Mouse (Mus musculus) embryonic facial prominence, embryonic 14.5 days (tissue): ENCODE results near the gene Zfp384. TPM values are rescaled to one million over a fixed set of nuclear protein-coding genes. Genes with fewer than 3 reads are reported as not detected.

Source experiments
- ATAC-seq: fragments of 200-750 bp; cut with Nextera tagmentation; 2 replicates; pipeline ENCODE4 v1.8.0; 2017; ENCODE audit warnings: low read depth, moderate number of reproducible peaks, moderate TSS enrichment
- DNase-seq: peaks from one replicate; pipeline ENCODE4 v3.0.0-alpha.2; 2015; ENCODE audit warnings: low spot score
- H3K27ac ChIP-seq: fragments of 300-500 bp; sonication (generic); replicated peaks from 2 replicates; pipeline ENCODE4 v1.5.1; 2014; ENCODE audit warnings: low read depth, mild to moderate bottlenecking, low read length, moderate library complexity
- H3K27me3 ChIP-seq: fragments of 300-500 bp; sonication (generic); replicated peaks from 2 replicates; pipeline ENCODE4 v1.6.1; 2014; ENCODE audit warnings: low read length; ENCODE audit not compliant: control insufficient read depth, insufficient read depth
- H3K36me3 ChIP-seq: fragments of 300-500 bp; sonication (generic); 2 replicates; pipeline ENCODE4 v1.6.1; 2014; ENCODE audit warnings: low read length, mixed read lengths; ENCODE audit not compliant: control insufficient read depth, insufficient read depth
- H3K4me1 ChIP-seq: fragments of 300-500 bp; sonication (generic); 2 replicates; pipeline ENCODE4 v1.6.1; 2014; ENCODE audit warnings: antibody characterized with exemption, low read length; ENCODE audit not compliant: control insufficient read depth, insufficient read depth
- H3K4me2 ChIP-seq: fragments of 300-500 bp; sonication (generic); 2 replicates; pipeline ENCODE4 v1.6.1; 2014; ENCODE audit warnings: low read depth, mild to moderate bottlenecking, low read length, moderate library complexity, mixed read lengths
- H3K4me3 ChIP-seq: fragments of 300-500 bp; sonication (generic); 2 replicates; pipeline ENCODE4 v1.5.1; 2014; ENCODE audit warnings: low read depth, mild to moderate bottlenecking, low read length
- H3K9ac ChIP-seq: fragments of 300-500 bp; sonication (generic); 2 replicates; pipeline ENCODE4 v1.6.1; 2014; ENCODE audit warnings: low read depth, mild to moderate bottlenecking, low read length, moderate library complexity, mixed read lengths
- H3K9me3 ChIP-seq: fragments of 300-500 bp; sonication (generic); 2 replicates; pipeline ENCODE4 v1.6.1; 2016; ENCODE audit warnings: low read length; ENCODE audit not compliant: control insufficient read depth
- WGBS: fragments of 180-500 bp; shearing (Covaris S2); extraction: QIAGEN DNeasy Blood & Tissue Kit; methylation state at CpG from one replicate; pipeline ENCODE4 v1.1.7; 2014; 5-methylcytosine and 5-hydroxymethylcytosine counted together
- polyA plus RNA-seq: library from polyadenylated mRNA; unstranded; fragments of >200 nt; fragmentation: Nextera tagmentation; extraction: Ambion mirVana; gene quantifications from 2 replicates; pipeline ENCODE4 v1.2.1, GENCODE M21; 2014

Zfp384 gene
- polyA plus RNA-seq, result 10.4 and 11.9 TPM in 2 replicates

DNA sequence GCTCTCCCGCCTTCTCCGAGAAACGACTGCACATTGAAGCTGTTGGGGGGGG, at the start of gene Zfp384:
TSS of gene Zfp384 (plus strand) at position 17 of the 52 bp plus-strand sequence.
- Histone ChIP-seq H3K4me2 (peak within 1 kb of the TSS; percentile 92), H3K9me3 (no peaks in the 10 kb centered on the region), H3K36me3 (peaks cover 31% of the 10 kb centered on the region), H3K4me3 (peak within 1 kb of the TSS; percentile 85), H3K27ac (peak within 1 kb of the TSS; percentile 98), H3K9ac (peak within 1 kb of the TSS; percentile 98), H3K27me3 (no peaks in the 10 kb centered on the region), H3K4me1 (peaks cover 25% of the 10 kb centered on the region)
- no peak for ATAC-seq
- DNase-seq, result no peak
- 0% methylated on average over 3 of the region's 3 CpGs for WGBS

GRCm38 (mm10) chr6:124959960-124960359, 49.0 kb upstream of the Zfp384 start:
- H3K9me3 ChIP-seq, result no peaks in the 10 kb centered on the region
- ATAC-seq, result no peak
- no peaks in the 10 kb centered on the region for H3K27me3 ChIP-seq
- H3K36me3 ChIP-seq, result peaks cover 68% of the 10 kb centered on the region
- no peak overlapping the region for H3K4me3 ChIP-seq
- H3K9ac ChIP-seq, result no peak overlapping the region
- no peak overlapping the region for H3K27ac ChIP-seq
- H3K4me1 ChIP-seq, result peaks cover 8% of the 10 kb centered on the region
- DNase-seq, result no peak
- WGBS, result 95% methylated on average over 13 of the region's 13 CpGs
- no peak overlapping the region for H3K4me2 ChIP-seq

DNA sequence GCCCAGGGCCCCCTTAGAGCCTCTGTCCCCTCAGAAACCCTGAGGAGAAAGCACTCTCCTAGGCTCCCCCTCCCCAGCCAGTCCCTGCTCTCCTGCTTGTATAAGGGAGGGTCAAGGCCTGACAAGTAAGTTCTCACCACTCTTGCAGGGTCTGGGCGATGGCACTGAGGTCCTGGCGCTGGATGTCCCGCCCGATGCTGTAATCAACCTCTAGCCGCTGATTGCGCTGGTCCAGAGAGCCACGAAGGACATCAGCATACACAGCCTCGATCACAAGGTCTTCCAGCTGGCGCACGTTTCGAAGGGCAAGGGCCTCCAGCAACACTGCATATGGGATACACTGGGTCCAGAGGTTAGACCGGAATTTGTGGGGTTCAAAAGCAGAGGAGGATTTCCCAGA, 47.9 kb upstream of the Zfp384 start:
- Histone ChIP-seq H3K27ac (no peak overlapping the region), H3K4me1 (peaks cover 9% of the 10 kb centered on the region), H3K4me2 (no peak overlapping the region), H3K27me3 (no peaks in the 10 kb centered on the region), H3K4me3 (no peak overlapping the region), H3K36me3 (peaks cover 61% of the 10 kb centered on the region), H3K9me3 (no peaks in the 10 kb centered on the region), H3K9ac (no peak overlapping the region)
- ATAC-seq, result no peak
- WGBS, result 94% methylated on average over 12 of the region's 12 CpGs
- DNase-seq, result no peak

DNA sequence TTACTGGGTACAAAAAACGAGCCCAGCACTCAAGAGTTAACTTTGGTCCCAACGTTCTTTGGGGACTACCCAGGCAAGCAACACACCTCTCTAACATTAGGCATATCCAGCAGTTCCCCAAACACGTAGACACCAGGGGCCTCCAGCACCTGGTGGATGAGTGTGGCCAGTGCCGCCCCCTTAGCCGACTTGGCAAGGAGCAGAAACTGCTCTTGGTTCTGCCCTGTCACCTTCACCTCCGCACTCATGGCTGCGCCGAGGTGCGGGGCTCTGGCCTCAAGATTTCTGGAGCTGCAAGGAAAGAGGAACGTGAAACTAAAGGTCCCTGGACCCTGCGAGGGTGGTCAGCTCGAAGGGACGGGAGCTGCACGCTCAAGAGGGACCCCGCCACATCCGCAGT, 44.3 kb upstream of the Zfp384 start:
- peak overlapping the region; percentile 89 for H3K9ac ChIP-seq
- H3K9me3 ChIP-seq, result peaks cover 9% of the 10 kb centered on the region
- peak overlapping the region; percentile 88 for H3K27ac ChIP-seq
- no peaks in the 10 kb centered on the region for H3K27me3 ChIP-seq
- no peak for DNase-seq
- ATAC-seq, result 0 out of 2 replicates have a peak, but pooled peaks have one; percentile 1
- H3K4me1 ChIP-seq, result peaks cover 14% of the 10 kb centered on the region
- peaks cover 34% of the 10 kb centered on the region for H3K36me3 ChIP-seq
- 33% methylated on average over 16 of the region's 16 CpGs for WGBS
- peak overlapping the region; percentile 65 for H3K4me3 ChIP-seq
- H3K4me2 ChIP-seq, result peak overlapping the region; percentile 78

DNA sequence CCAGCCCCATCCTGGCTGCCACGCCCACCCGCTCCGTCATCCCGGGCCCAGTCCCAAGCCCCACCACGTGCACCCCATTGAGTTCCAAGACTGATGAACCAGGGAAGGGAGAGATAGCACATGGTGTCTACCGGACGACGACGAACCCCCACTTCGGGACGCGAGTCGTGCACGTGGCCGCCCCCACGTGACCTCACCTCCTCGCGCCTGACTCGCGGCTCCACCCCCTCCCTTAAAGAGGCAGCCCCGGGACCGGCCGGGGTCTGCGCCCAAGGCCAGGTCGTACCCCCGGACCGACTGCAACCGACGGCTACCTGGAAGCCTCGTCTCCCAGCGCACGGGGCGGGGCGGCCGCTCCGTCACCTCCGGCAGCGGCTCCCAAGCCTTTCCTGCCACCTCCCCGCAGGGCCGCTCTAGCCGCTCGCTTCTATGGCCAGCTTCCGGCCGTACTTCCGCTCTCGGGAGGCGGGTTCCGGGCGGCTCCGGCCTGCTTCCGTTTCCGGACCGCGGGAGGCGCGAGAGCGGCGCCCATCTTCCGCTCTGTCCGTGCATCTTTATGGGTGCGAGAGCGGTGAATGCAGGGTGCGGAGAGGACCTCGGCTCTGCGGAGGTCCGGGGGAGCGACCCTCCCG, 43.7 kb upstream of the Zfp384 start, which contains the start of gene Cops7a:
TSS of gene Cops7a (minus strand) at position 451 of the 632 bp plus-strand sequence.
- Histone ChIP-seq H3K4me1 (peaks cover 14% of the 10 kb centered on the region), H3K36me3 (peaks cover 28% of the 10 kb centered on the region), H3K9ac (peak within 1 kb of the TSS; percentile 89), H3K4me3 (peak within 1 kb of the TSS; percentile 65), H3K4me2 (peak within 1 kb of the TSS; percentile 78), H3K27me3 (no peaks in the 10 kb centered on the region), H3K27ac (peak within 1 kb of the TSS; percentile 88), H3K9me3 (peaks cover 9% of the 10 kb centered on the region)
- DNase-seq (peak; percentile 97), ATAC-seq (peak; percentile 98)
- WGBS, result under 1% methylated on average over 44 of the region's 68 CpGs

GRCm38 (mm10) chr6:124965747-124966146, 43.2 kb upstream of the Zfp384 start:
- peaks cover 9% of the 10 kb centered on the region for H3K9me3 ChIP-seq
- peak overlapping the region; percentile 88 for H3K27ac ChIP-seq
- H3K36me3 ChIP-seq, result peaks cover 23% of the 10 kb centered on the region
- no peak for ATAC-seq
- H3K4me1 ChIP-seq, result peaks cover 14% of the 10 kb centered on the region
- DNase-seq, result no peak
- H3K4me3 ChIP-seq, result peak overlapping the region; percentile 65
- H3K27me3 ChIP-seq, result no peaks in the 10 kb centered on the region
- H3K9ac ChIP-seq, result peak overlapping the region; percentile 89
- 12% methylated on average over 15 of the region's 15 CpGs for WGBS
- H3K4me2 ChIP-seq, result peak overlapping the region; percentile 78

DNA sequence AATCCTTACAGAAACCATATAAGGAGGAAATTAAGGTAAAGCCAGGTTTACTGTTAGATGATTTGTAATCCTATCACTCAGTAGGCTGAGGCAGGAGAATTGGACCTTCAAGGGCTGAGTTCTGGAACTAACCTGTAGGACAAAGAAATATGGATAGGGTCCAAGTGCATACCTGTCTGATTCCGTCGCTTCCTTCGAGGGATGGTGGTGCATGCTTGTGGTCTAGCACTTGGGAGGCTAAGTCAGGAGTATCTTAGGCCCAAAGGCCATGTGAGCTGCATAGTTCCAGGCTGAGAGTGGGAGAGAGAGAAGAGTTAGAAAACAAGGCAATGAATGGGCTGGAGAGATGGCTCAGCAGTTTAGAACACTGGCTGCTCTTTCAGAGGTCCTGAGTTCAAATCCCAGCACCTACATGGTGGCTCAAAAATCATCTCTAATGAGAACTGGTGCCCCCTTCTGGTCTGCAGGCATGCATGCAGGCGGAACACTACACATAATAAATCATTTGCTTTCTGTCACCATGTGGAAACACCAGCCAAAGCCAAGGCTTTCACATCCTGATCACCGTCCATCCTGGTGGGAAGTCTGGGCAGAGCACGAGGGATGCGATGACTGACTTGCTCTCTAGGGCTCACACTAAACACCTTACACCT, 42.4 kb upstream of the Zfp384 start:
- Histone ChIP-seq H3K4me2 (peak overlapping the region; percentile 78), H3K4me1 (peaks cover 14% of the 10 kb centered on the region), H3K27ac (no peak overlapping the region), H3K9ac (no peak overlapping the region), H3K9me3 (peaks cover 9% of the 10 kb centered on the region), H3K4me3 (peak overlapping the region; percentile 65), H3K27me3 (no peaks in the 10 kb centered on the region), H3K36me3 (peaks cover 15% of the 10 kb centered on the region)
- ATAC-seq (no peak), DNase-seq (no peak)
- WGBS, result 96% methylated on average over 7 of the region's 7 CpGs

DNA sequence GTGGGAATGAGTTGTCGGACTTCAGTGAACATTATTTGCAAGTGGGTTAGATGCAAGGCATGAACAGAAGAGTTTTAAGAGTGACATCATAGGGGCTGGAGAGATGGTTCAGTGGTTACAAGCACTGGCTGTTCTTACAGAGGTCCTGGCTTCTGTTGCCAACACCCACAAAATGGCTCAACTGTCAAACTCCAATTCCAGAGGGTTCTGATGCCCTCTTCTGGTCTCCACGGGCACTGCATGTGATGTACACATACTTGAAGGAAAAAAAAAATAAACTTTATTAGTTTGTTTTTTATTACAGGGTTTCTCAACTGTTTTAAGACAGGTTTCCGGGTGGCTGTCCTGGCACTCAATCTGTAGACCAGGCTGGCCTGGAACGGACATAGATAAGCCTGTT, 41.2 kb upstream of the Zfp384 start:
- ATAC-seq, result no peak
- Histone ChIP-seq H3K9me3 (peaks cover 9% of the 10 kb centered on the region), H3K4me1 (peaks cover 14% of the 10 kb centered on the region), H3K4me2 (no peak overlapping the region), H3K36me3 (peaks cover 5% of the 10 kb centered on the region; the same call in 1 of the 2 replicates), H3K4me3 (no peak overlapping the region), H3K27ac (no peak overlapping the region), H3K27me3 (no peaks in the 10 kb centered on the region), H3K9ac (no peak overlapping the region)
- peak; percentile 29 for DNase-seq
- 80% methylated on average over 4 of the region's 4 CpGs for WGBS

GRCm38 (mm10) chr6:124992241-124992640, 16.7 kb upstream of the Zfp384 start:
- 60% methylated on average over 4 of the region's 4 CpGs for WGBS
- peaks cover 4% of the 10 kb centered on the region for H3K4me1 ChIP-seq
- H3K27me3 ChIP-seq, result peaks cover 39% of the 10 kb centered on the region

More at GRCm38 (mm10) chr6:124992241-124992640, 16.7 kb upstream of the Zfp384 start:
- no peak for ATAC-seq
- no peak overlapping the region for H3K4me2 ChIP-seq
- H3K4me3 ChIP-seq, result no peak overlapping the region
- no peak overlapping the region for H3K9ac ChIP-seq
- DNase-seq, result no peak
- H3K36me3 ChIP-seq, result no peaks in the 10 kb centered on the region
- peaks cover 6% of the 10 kb centered on the region; the same call in 1 of the 2 replicates for H3K9me3 ChIP-seq
- no peak overlapping the region for H3K27ac ChIP-seq
